Mouse (Mus musculus) G1E (cell line): ENCODE measurements around the gene Eid2b. TPM values are rescaled to one million over a fixed set of nuclear protein-coding genes. Genes with fewer than 3 reads are reported as not detected.
A peak's percentile ranks its signal among the peaks of the same experiment; 100 is the strongest.

Experiments used
- ATAC-seq: 2 replicates; pipeline ENCODE4 v1.8.0; 2016; ENCODE audit warnings: mild to moderate bottlenecking; ENCODE audit not compliant: insufficient number of reproducible peaks, poor library complexity, low FRiP score, severe bottlenecking; ENCODE audit errors: extremely low read depth
- DNase-seq: peaks from one replicate; pipeline ENCODE4 v3.0.0; 2012; ENCODE audit warnings: low spot score
- H3K27me3 ChIP-seq: 2 replicates; pipeline ENCODE4 v1.6.1; 2012; ENCODE audit warnings: mild to moderate bottlenecking, low read length, inconsistent platforms; ENCODE audit not compliant: insufficient read depth
- H3K36me3 ChIP-seq: replicated peaks from 2 replicates; pipeline ENCODE3; 2012; ENCODE audit warnings: mild to moderate bottlenecking, inconsistent platforms
- H3K4me1 ChIP-seq: 2 replicates; pipeline ENCODE4 v1.6.1; 2012; ENCODE audit warnings: low read depth, low read length, inconsistent platforms, mixed read lengths; ENCODE audit not compliant: insufficient read depth
- H3K4me3 ChIP-seq: 2 replicates; pipeline ENCODE4 v1.5.1; 2012; ENCODE audit warnings: low read depth, mild to moderate bottlenecking, inconsistent platforms, low read length, moderate library complexity, mixed read lengths
- H3K9me3 ChIP-seq: replicated peaks from 2 replicates; pipeline ENCODE4 v1.6.1; 2012; ENCODE audit warnings: inconsistent platforms
- CTCF ChIP-seq: IDR thresholded peaks from 2 replicates; pipeline ENCODE4 v1.5.1; 2012; ENCODE audit warnings: low read depth, low read length, inconsistent platforms, mixed read lengths
- GATA1 ChIP-seq: IDR thresholded peaks from 2 replicates; pipeline ENCODE4 v1.6.1; 2012; ENCODE audit warnings: borderline replicate concordance, low read length, inconsistent platforms, mixed read lengths
- GATA2 ChIP-seq: IDR thresholded peaks from 2 replicates; pipeline ENCODE4 v1.6.1; 2012; ENCODE audit warnings: low read depth, low read length, inconsistent platforms, borderline replicate concordance
- POLR2AphosphoS5 ChIP-seq: IDR thresholded peaks from 2 replicates; pipeline ENCODE4 v1.6.1; 2012; ENCODE audit warnings: low read depth, low read length, inconsistent platforms; ENCODE audit not compliant: insufficient replicate concordance
- TAL1 ChIP-seq: conservative IDR thresholded peaks from 2 replicates; pipeline ENCODE4 v1.6.1; 2012; ENCODE audit warnings: low read depth, low read length, inconsistent platforms, mixed read lengths
- polyA plus RNA-seq: library from polyadenylated mRNA; stranded (reverse); fragments of >175 nt; gene quantifications from 2 replicates; pipeline ENCODE4 v1.2.3, GENCODE M21; 2012
- total RNA-seq, 2 experiments: library from RNA; stranded (forward) in 1 of 2; stranded (reverse) in 1 of 2; fragments of 200-1000 nt in 1 of 2; fragments of >200 nt in 1 of 2; fragmentation: Nextera tagmentation in 1 of 2; gene quantifications; 2 replicates each; pipeline ENCODE4 v1.2.3; 2014 to 2017

Gene Eid2b
- total and polyA plus RNA-seq, 3 experiments: 5.4 to 17.6 (median 8.9) TPM

GRCm38 (mm10) chr7:28271761-28272160 lies 5.8 kb upstream of the Eid2b start:
- DNase-seq (no peak), ATAC-seq (no peak)
- no peaks in the 10 kb centered on the region; the same call in 1 of the 2 replicates for H3K9me3 ChIP-seq
- peaks cover 31% of the 10 kb centered on the region for H3K36me3 ChIP-seq
- H3K27me3 ChIP-seq: peaks cover 7% of the 10 kb centered on the region
- TF ChIP-seq CTCF (0 out of 2 replicates have a peak, but pooled peaks have one; percentile 18), POLR2AphosphoS5 (no peak)
- no peak overlapping the region for H3K4me3 ChIP-seq
- peaks cover 3% of the 10 kb centered on the region; the same call in 1 of the 2 replicates for H3K4me1 ChIP-seq

DNA sequence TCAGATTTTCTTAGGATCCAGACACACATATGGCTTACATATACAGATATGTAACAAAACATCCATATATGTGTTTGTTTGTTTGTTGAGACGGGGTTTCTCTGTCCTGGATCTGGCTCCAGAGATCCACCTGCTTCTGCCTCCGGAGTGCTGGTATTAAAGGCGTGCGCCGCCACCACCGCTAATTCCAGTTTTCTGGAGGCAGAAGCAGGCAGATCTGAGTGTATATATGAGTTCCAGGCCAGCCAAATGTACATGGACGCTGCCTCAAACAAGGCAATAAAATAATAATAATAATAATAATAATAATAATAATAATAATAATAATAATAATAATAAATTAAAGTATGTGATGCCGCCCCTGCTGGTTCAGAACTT lies 313 bp upstream of the Eid2b start:
- TF ChIP-seq GATA1 (no peak), TAL1 (no peak), POLR2AphosphoS5 (no peak), GATA2 (no peak), CTCF (no peak)
- ATAC-seq (no peak), DNase-seq (no peak)
- Histone ChIP-seq H3K4me3 (peak overlapping the region; percentile 81; the same call in 1 of the 2 replicates), H3K27me3 (peaks cover 5% of the 10 kb centered on the region), H3K9me3 (no peaks in the 10 kb centered on the region), H3K4me1 (peaks cover 16% of the 10 kb centered on the region), H3K36me3 (peaks cover 22% of the 10 kb centered on the region)

- DNase-seq: no peak
- peak overlapping the region; percentile 81 for H3K4me3 ChIP-seq
- no peak for ATAC-seq
Measured at GRCm38 (mm10) chr7:28278279-28278652, 727 bp downstream of the Eid2b start.

DNA sequence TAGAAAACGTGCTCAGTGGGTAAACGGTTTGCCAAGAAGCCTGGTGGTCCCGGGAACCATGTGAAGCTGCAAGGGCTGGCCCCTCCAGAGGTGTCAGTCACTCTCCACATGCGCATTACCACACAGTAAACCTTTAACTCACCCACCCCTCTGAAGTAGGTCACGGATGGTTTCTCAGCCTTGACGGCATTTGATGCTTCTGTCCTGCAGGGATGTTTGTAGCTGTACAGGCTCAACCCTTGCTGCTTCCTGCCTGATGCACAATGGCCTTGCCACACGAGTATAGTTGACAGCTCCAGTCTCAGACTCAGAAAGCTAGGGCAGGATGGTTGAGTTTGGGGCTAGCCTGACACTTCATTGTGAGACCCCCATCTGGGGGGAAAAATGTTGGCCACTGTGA lies 3.1 kb downstream of the Eid2b start:
- DNase-seq (no peak), ATAC-seq (no peak)
- Histone ChIP-seq H3K4me3 (no peak overlapping the region), H3K36me3 (peaks cover 7% of the 10 kb centered on the region), H3K4me1 (peaks cover 16% of the 10 kb centered on the region), H3K27me3 (peaks cover 8% of the 10 kb centered on the region), H3K9me3 (no peaks in the 10 kb centered on the region)
- TF ChIP-seq POLR2AphosphoS5 (no peak), GATA2 (no peak), CTCF (no peak), GATA1 (no peak), TAL1 (no peak)

More at GRCm38 (mm10) chr7:28278279-28278652, 727 bp downstream of the Eid2b start:
- TF ChIP-seq TAL1 (no peak), POLR2AphosphoS5 (no peak), CTCF (no peak), GATA2 (no peak)
- Histone ChIP-seq H3K4me1 (peaks cover 16% of the 10 kb centered on the region), H3K9me3 (no peaks in the 10 kb centered on the region), H3K27me3 (peaks cover 5% of the 10 kb centered on the region), H3K36me3 (peaks cover 11% of the 10 kb centered on the region)

DNA sequence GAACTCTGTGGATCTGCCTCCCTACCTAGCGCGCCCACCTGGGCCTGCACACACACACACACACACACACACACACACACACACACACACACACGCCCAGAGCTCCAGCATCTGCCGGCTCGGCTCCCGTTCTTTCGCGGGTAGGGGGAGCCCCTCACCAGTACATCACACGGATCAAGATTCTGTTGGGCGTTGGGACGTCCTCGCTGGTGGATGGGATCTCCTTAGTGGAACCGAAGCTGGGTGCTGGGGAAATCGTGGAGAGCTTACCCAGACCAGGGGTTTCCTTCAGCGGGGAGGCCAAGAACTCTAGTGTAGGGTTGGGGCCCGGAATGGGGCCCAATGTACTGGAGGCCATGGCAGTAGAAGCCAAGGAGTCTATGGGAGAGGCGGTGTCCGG lies 12.6 kb downstream of the Eid2b start:
- Histone ChIP-seq H3K27me3 (peaks cover 66% of the 10 kb centered on the region), H3K4me1 (peaks cover 12% of the 10 kb centered on the region), H3K36me3 (no peaks in the 10 kb centered on the region), H3K9me3 (peaks cover 14% of the 10 kb centered on the region), H3K4me3 (no peak overlapping the region)
- DNase-seq (no peak), ATAC-seq (no peak)
- TF ChIP-seq POLR2AphosphoS5 (no peak), TAL1 (no peak), GATA2 (no peak), CTCF (no peak), GATA1 (no peak)

- Histone ChIP-seq H3K9me3 (peaks cover 14% of the 10 kb centered on the region), H3K4me1 (peaks cover 12% of the 10 kb centered on the region), H3K36me3 (no peaks in the 10 kb centered on the region), H3K27me3 (peaks cover 67% of the 10 kb centered on the region), H3K4me3 (no peak within 1 kb of the TSS)
- ATAC-seq (no peak), DNase-seq (no peak)
- TF ChIP-seq TAL1: no peak
- no peak for TF ChIP-seq POLR2AphosphoS5
Measured at GRCm38 (mm10) chr7:28290638-28291590, 13.4 kb downstream of the Eid2b start, which contains the start of gene Selenov. Selenov (minus strand) TSS chr7:28291186.
